Mouse (Mus musculus): ENCODE data around the gene Nat8f2.
"Not testable (repeated sequence)": the region's sequence is repeated elsewhere in the genome, so short reads cannot be mapped to it uniquely, and the experiment has no call there.

Nat8f2 gene

DNA sequence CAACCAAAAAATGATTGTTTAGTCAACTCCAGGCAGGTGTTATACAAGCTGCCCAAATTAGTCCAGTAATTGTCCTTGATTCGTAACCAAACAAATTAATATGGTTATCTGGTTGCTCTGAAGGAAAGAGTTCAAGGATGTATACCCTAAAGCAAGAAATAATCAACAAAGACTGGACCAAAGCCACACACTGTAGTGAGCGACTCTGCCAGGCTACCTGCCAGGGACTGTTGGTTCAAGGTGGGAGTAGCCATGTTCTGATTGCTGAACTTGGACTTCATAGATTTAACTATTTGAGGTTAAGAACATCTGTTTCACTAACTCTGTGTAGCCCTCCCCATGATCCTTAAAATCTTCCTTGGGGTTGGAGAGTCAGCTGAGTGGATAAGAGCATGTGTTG is 5.8 kb downstream of the Nat8f2 start:
- DNase-seq: no peak

- DNase-seq: no peak
These were observed 6.4 kb downstream of the Nat8f2 start for GRCm38 (mm10) chr6:85862565-85862964.

GRCm38 (mm10) chr6:85861247-85861646 is 7.7 kb downstream of the Nat8f2 start:
- DNase-seq: no peak

DNA sequence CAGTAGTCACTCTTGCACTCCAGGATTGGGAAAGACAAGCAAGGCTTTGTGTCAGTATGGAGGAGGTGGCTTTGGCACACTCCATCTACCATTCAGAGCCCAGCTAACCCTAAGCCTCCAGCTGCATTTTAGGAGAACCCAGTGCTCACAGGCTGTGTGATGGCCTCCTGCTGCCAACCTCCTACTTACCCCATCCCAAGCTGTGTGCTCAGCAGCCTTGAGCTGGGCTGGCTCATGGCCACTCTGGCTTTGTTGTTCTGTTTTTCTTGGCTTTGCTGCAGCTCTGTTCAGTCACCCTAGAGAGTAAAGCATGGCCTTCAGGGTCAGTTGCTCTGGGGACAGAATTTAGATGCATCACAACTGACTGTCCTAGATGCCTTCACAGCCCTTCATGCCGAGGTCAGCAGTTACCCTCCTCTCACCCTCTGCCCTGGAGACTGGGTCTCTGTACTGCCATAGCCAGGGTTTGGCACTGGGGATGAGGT is 12.7 kb downstream of the Nat8f2 start:
- no peak for DNase-seq

DNA sequence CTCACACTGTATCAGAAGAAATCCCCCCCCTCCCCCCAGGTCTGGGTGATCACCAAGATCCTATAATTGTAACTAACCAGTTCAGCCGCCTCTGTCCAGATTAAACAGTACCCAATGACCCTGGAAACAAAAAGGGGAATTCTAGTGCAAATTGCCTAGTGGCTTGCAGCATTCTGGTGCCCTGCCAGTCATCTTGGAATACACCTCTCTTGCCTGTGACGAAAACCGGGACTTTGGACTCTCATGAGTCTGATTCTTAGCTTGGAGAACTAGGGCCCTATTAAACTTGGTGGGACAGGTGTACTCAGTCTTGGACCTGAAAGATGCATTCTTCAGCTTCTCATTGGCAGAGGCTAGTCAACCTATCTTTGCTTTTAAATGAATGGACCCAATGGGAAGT is 15.5 kb downstream of the Nat8f2 start:
- no peak for DNase-seq

DNA sequence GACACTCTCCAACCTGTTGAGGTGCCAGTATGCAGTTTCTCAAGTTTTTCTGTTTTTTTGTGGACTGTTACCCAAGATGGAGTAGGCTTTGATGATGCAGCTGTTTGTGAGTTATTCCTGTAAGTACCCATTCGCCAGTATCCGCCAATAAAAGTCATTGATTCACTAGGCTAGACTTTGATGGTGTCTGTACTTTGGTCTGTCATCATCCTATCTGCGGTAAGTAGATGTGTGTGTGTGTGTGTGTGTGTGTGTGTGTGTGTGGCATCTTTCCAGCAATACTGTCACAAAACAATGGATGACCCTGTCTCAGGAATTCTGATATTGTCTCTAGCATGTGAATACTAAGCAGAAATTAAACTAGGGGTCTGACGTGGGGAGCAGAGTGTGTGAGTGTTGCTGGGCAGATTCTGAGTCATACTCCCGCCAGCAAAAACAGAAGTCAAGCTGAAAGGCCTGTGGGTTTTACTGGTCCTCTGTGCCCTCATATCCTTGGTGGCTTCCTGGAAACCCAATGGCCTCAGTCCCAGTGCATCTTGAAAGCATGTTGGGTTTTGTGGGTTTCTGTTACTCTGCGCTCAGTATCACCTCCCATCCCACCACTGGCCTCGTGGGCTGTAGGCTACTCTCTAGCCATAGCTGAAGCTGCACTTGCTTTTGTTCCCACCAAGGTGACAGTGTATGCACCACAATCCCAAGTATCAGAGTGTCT is 17.7 kb downstream of the Nat8f2 start:
- DNase-seq: no peak

DNA sequence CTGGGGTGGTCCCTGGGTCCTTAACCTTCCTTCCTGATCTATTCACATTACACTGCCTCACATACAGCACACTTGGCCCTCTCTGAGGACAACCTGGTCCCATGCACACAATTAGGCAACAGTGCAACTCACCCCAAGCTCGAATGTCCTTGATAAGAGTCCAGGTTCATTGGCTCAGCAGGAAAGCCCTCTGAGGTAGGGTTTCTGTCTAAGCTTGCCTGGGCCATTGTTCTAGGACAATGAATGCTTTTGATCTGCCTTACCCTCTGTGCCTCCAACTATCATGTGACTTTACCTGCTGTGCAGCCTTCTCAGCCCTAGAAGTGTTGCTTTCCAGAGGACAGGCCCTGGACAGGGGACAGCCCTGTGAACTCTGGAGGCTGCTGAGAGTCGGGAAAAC is 19.7 kb downstream of the Nat8f2 start:
- no peak for DNase-seq

GRCm38 (mm10) chr6:85848140-85848539 is 20.8 kb downstream of the Nat8f2 start:
- DNase-seq: no peak

- no peak for DNase-seq
These were observed 22.0 kb downstream of the Nat8f2 start for GRCm38 (mm10) chr6:85846921-85847320.

DNA sequence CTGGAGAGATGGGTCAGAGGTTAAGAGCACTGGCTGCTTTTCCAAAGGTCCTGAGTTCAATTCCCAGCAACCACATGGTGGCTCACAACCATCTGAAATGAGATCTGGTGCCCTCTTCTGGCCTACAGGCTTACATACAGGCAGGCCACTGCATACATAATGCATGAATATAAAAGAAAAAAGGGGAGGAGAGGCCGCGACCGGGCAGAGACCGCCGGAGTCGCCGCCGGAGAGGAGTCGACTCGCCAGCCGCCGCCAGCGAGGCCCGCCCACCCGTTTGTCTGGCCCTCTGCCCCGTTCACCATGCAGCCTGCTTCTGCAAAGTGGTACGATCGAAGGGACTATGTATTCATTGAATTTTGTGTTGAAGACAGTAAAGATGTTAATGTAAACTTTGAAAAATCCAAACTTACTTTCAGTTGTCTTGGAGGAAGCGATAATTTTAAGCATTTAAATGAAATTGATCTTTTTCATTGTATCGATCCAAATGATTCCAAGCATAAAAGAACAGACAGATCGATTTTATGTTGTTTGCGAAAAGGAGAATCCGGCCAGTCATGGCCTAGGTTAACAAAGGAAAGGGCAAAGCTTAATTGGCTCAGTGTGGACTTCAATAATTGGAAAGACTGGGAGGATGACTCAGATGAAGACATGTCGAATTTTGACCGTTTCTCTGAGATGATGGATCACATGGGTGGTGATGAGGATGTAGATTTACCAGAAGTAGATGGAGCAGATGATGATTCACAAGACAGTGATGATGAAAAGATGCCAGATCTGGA is 25.1 kb downstream of the Nat8f2 start:
- DNase-seq: not testable (repeated sequence)

DNA sequence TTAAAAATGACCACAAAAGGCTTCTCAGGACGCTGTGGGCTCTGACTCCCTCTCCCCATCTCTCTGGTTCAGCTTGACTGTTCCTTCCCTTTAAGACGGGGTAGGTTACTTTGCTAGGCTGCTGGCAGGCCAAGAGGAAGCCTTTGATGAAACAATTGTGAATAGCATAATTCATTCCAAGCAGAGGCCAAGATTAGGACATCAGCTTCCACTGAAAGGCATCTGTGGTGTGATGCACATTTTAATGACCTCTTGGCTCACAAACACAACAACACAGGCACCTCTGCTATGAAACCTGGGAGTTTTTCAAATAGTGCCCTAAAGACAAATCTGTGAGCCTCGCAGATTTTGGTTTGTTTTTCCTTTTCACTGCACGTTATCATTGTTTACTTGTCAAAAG is 29.0 kb downstream of the Nat8f2 start:
- no peak for DNase-seq

DNA sequence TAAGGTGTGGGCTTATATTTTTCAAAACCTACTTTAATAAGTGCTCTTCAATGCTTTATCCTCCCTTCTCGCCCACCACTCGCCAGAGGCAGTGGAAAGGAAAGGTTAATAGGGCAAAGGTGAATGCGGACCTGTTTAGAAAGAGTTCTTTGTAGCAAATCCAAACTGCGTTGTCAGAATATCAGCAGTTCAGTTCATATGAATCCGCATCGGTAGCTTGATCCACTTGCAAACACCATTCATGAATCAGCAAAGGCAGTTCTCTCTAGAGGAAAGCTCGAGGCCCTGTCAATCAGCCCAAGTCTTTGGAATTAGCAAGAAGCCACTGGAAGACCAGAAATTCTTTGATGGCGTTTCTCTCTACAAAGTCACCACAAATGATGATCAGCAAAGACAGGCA is 30.3 kb downstream of the Nat8f2 start:
- DNase-seq: no peak

DNA sequence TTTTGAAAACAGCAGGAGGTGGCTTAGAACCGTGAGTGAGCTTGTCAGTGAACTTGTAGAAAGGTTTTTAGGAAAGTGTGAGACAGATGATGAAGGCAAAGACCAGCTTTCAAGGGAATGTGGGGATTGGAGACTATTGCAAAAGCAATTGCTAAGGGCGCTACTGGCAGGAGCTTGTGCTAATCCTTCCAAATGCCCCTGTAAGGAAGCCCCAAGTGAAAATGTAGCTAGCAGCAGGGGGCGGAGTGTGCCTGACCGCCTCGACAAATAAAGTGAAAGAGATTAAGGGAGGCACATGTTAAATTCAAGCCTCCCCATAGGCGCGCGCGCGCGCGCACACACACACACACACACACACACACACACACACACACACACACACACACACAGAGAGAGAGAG is 31.7 kb downstream of the Nat8f2 start:
- peak; percentile 66 for DNase-seq

- DNase-seq: peak; percentile 27
These were observed 32.1 kb downstream of the Nat8f2 start for GRCm38 (mm10) chr6:85836827-85837226.

- not testable (repeated sequence) for DNase-seq
These were observed 32.9 kb downstream of the Nat8f2 start for GRCm38 (mm10) chr6:85836098-85836497.

DNA sequence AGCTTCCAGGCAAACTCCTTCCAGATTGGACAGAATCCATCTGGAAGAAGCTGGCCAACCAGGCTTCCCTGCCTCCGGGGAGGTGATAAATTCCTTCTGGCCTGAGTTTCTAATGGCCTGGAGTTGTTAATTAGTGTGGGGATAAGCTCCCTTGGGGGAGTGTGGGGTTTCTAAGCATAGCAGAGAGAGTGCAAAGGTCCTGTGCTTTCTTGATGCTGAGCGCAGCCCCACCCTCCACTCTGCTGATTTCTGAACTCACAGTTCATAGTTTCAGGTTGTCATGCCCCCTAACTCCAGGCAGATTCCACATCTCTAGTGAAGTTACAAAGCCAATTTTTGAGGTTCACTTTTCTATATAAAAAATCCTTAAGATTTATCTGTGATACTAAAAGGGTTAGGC is 33.9 kb downstream of the Nat8f2 start:
- not testable (repeated sequence) for DNase-seq

DNA sequence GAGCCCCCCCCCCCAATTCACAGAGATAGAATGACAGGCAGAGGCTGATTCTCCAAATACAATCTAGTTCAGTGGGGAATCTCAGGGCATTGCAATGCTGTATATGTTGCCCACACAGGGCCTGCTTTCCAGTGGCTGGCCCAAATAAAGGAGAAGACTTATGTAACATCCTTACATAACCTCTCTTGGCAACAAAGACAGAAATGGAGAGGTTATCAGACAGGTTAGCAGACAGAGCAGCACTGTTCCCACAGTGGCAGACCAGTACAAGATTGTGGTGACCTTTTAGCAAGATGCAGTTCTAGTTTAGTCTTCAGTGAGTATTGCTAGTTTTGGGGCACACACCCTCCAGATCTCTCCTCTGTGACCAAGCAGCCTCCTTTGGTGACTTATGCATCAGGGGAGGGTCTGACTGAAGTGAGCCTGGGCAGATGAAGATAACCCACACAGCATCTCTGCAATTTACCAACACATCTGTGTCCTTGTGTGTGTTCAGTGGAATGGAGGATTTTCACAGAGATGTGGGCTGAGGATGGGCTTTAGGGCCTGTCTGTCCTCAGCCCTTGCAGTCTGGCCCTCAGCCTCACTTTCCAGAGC is 34.4 kb downstream of the Nat8f2 start:
- not testable (repeated sequence) for DNase-seq

GRCm38 (mm10) chr6:85831796-85832321 is 37.1 kb downstream of the Nat8f2 start, which contains the start of gene Nat8:
Gene Nat8, minus strand, starts transcription at chr6:85832082.
- no peak for DNase-seq

DNA sequence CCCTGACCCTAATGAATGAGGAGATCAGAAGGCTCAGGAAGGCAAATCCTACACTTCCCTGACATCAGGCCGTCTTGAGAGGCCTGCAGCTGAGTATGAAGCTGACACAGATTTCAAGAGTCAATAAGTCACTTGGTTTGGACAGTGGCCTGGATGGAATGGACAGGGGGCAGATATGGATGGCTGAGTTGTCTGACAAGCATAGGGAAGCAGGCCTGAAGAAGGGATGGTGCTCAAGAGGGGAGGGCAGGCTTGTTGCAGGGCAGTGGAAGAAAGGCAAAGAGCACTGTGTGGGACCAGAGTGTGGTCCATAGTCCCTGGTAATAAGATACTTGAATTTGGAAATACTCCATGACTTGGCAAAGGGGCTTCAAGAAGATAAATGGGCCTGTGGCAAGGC is 39.5 kb downstream of the Nat8f2 start:
- no peak for DNase-seq

- DNase-seq: no peak
These were observed 43.1 kb downstream of the Nat8f2 start for GRCm38 (mm10) chr6:85825886-85826285.

- no peak for DNase-seq
These were observed 45.4 kb downstream of the Nat8f2 start for GRCm38 (mm10) chr6:85823382-85824090.

- no peak for DNase-seq
These were observed 46.7 kb downstream of the Nat8f2 start for GRCm38 (mm10) chr6:85822286-85822685.

DNA sequence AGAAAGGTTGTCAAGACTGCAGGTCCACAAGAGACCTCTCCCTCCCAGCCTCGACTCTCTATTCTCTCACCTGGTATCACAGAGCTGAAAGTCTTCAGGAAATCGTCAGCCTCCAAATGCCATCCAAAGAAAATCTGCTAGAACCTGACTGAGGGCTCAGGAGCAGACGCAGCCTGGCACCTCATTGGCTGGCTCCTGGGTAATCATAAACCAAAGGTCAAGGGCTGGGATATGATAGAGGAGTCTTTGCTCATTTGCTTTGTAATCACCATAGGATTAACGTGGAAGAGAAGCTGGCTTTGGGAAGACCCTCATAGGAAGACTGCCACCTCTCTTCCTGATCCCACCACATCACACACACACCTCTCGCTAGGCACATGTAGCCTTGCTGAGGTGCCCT is 48.1 kb downstream of the Nat8f2 start, which contains the start of the genes Nat8f6 and Nat8f5:
Gene Nat8f6, minus strand, starts transcription at position 118 of the 400 bp plus-strand sequence.
Gene Nat8f5, minus strand, starts transcription at position 136 of the 400 bp plus-strand sequence.
- DNase-seq: no peak

Data from embryo, embryonic 11 days (tissue).